40 mouse cellular contexts compared by ENCODE assay signal in the genomic region with DNA sequence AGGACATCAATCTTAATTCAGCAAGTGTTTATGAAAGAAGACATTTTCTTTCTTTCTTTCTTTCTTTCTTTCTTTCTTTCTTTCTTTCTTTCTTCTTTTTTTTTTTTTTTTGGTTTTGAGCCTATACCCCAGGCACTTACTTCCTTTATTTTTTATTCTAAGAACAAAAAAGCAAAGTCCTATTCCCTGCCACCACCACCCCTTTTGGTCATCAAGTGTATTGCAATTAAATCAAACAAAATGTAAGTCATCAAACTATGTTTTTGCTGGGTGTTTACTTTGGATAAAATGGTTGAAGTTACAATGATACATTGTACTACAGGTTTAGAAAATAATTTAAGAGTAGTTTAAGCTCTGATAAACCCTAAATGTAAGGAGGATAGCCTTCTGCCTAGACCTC. TPM values are rescaled to one million over a fixed set of nuclear protein-coding genes. Genes with fewer than 3 reads are reported as not detected.
DNase-seq lines count a peak whose midpoint lies in the region; ATAC-seq and TF ChIP-seq lines count a peak whose summit lies in the region.
"Had no signal": no experiment of that assay in that cellular context is flagged by ENCODE, and none has a peak within 500 bp of the region (broad histone marks: within the 10 kb centered on the region; RNA-seq: fewer than 3 reads in every experiment).

No protein-coding gene starts in this region.

- H3K4me3 ChIP-seq in heart, adult 2 months: no peak overlapping the region
- no peak overlapping the region for H3K4me3 ChIP-seq in layer of hippocampus, adult 2 months
- H3K4me3 ChIP-seq in lung, postnatal 0 days (ENCODE audit: low read depth, low read length): no peak overlapping the region
- H3K4me3 ChIP-seq in neural tube, embryonic 15.5 days (replicated peaks): no peak overlapping the region
- H3K4me3 ChIP-seq: embryonic facial prominence, embryonic 10.5 days; embryonic facial prominence, embryonic 15.5 days; forebrain, embryonic 13.5 days; heart, embryonic 13.5 days; hindbrain, embryonic 13.5 days; limb, embryonic 15.5 days; midbrain, embryonic 15.5 days; myocyte; neural tube, embryonic 12.5 days had no signal

- no peak for TF ChIP-seq EP300 in heart, adult 2 months (IDR thresholded peaks at IDR 0.05; ENCODE audit: insufficient read depth, low read depth, low read length)
- no peak for TF ChIP-seq EP300 in lung, postnatal 0 days (IDR thresholded peaks at IDR 0.05)

- no peaks in the 10 kb centered on the region; the same call in 1 of the 2 replicates for H3K36me3 ChIP-seq in heart, adult 2 months (ENCODE audit: control insufficient read depth, insufficient read depth, low read length)
- peaks cover 40% of the 10 kb centered on the region for H3K36me3 ChIP-seq in lung, postnatal 0 days (ENCODE audit: insufficient read depth, low read length)
- peaks cover 77% of the 10 kb centered on the region for H3K36me3 ChIP-seq in neural tube, embryonic 15.5 days

- H3K9me3 ChIP-seq in lung, postnatal 0 days (ENCODE audit: low read length): no peaks in the 10 kb centered on the region
- no peaks in the 10 kb centered on the region for H3K9me3 ChIP-seq in neural tube, embryonic 15.5 days (replicated peaks)
- H3K9me3 ChIP-seq: embryonic facial prominence, embryonic 10.5 days; embryonic facial prominence, embryonic 15.5 days; forebrain, embryonic 13.5 days; heart, embryonic 13.5 days; hindbrain, embryonic 13.5 days; limb, embryonic 15.5 days; midbrain, embryonic 15.5 days; neural tube, embryonic 12.5 days had no signal

- TF ChIP-seq POLR2A in heart, adult 2 months (IDR thresholded peaks at IDR 0.05; ENCODE audit: insufficient read depth, low read depth, low read length): no peak

- no peak for ATAC-seq in lung, postnatal 0 days
- 0 out of 2 replicates have a peak, but pooled peaks have one; percentile 39 for ATAC-seq in common myeloid progenitor, adult 5-6 weeks (replicated peaks; ENCODE audit: low read depth, poor library complexity, severe bottlenecking)
- no peak for ATAC-seq in neural tube, embryonic 15.5 days (ENCODE audit: low FRiP score)
- ATAC-seq: activated CD4-positive, CD25-positive, alpha-beta regulatory T cell, adult 4 months; CD4-positive, CD25-positive, alpha-beta regulatory T cell, adult 4 months; forebrain, embryonic 13.5 days; inflammation-experienced regulatory T-cells, adult 6 months; midbrain, embryonic 15.5 days had no signal

- H3K79me2 ChIP-seq in heart, adult 2 months (replicated peaks; ENCODE audit: control insufficient read depth, insufficient read depth, low read length): no peaks in the 10 kb centered on the region

- no peak for DNase-seq in heart, adult 2 months
- DNase-seq in heart, postnatal 36 days: no peak
- DNase-seq in layer of hippocampus, adult 2 months (ENCODE audit: low spot score in 2 of 2): no peak
- DNase-seq in layer of hippocampus, adult 11-12 months (ENCODE audit: low spot score): no peak
- no peak for DNase-seq in lung, postnatal 0 days (ENCODE audit: low spot score)
- DNase-seq in lung, postnatal 36 days: no peak
- DNase-seq: adrenal gland, adult 2 months; adrenal gland, postnatal 36 days; cerebellum, adult 18-20 months; cerebellum, postnatal 14 days; gastrocnemius, postnatal 25 days; heart, postnatal 10 days; kidney, adult 8-10 months; kidney, postnatal 10 days had no signal

- TF ChIP-seq CTCF in heart, adult 2 months (IDR thresholded peaks at IDR 0.05): peak; percentile 31
- peak; percentile 57 for TF ChIP-seq CTCF in layer of hippocampus, adult 2 months (conservative IDR thresholded peaks at IDR 0.05)
- peak; percentile 22 for TF ChIP-seq CTCF in lung, postnatal 0 days (IDR thresholded peaks at IDR 0.05)

- H3K9ac ChIP-seq in heart, adult 2 months (ENCODE audit: low read depth, low read length): no peak overlapping the region
- no peak overlapping the region for H3K9ac ChIP-seq in lung, postnatal 0 days (replicated peaks; ENCODE audit: low read depth)
- H3K9ac ChIP-seq in neural tube, embryonic 15.5 days (replicated peaks): no peak overlapping the region
- H3K9ac ChIP-seq: embryonic facial prominence, embryonic 15.5 days; forebrain, embryonic 13.5 days; heart, embryonic 13.5 days; hindbrain, embryonic 13.5 days; limb, embryonic 15.5 days; midbrain, embryonic 15.5 days; neural tube, embryonic 12.5 days had no signal

- no peaks in the 10 kb centered on the region for H3K27me3 ChIP-seq in heart, adult 2 months (ENCODE audit: control insufficient read depth, insufficient read depth, low read length)
- no peaks in the 10 kb centered on the region for H3K27me3 ChIP-seq in lung, postnatal 0 days (replicated peaks; ENCODE audit: insufficient read depth, low read length)
- H3K27me3 ChIP-seq in neural tube, embryonic 15.5 days (replicated peaks): no peaks in the 10 kb centered on the region
- H3K27me3 ChIP-seq: embryonic facial prominence, embryonic 15.5 days; forebrain, embryonic 13.5 days; heart, embryonic 13.5 days; hindbrain, embryonic 13.5 days; limb, embryonic 15.5 days; midbrain, embryonic 15.5 days; neural tube, embryonic 12.5 days had no signal

- H3K4me2 ChIP-seq in lung, postnatal 0 days (replicated peaks; ENCODE audit: low read depth, low read length): no peak overlapping the region
- H3K4me2 ChIP-seq in neural tube, embryonic 15.5 days: no peak overlapping the region
- H3K4me2 ChIP-seq: embryonic facial prominence, embryonic 15.5 days; forebrain, embryonic 13.5 days; heart, embryonic 13.5 days; hindbrain, embryonic 13.5 days; limb, embryonic 15.5 days; midbrain, embryonic 15.5 days; neural tube, embryonic 12.5 days had no signal

- intact Hi-C loops in heart, adult 2 months (cut with DNase I): no loop called here
- intact Hi-C loops in heart, postnatal 36 days (cut with DNase I): no loop called here

- no peak overlapping the region for H3K27ac ChIP-seq in heart, adult 2 months
- H3K27ac ChIP-seq in layer of hippocampus, adult 2 months: no peak overlapping the region
- no peak overlapping the region for H3K27ac ChIP-seq in lung, postnatal 0 days (ENCODE audit: low read length)
- no peak overlapping the region for H3K27ac ChIP-seq in neural tube, embryonic 15.5 days (replicated peaks)
- H3K27ac ChIP-seq: embryonic facial prominence, embryonic 10.5 days; embryonic facial prominence, embryonic 15.5 days; forebrain, embryonic 13.5 days; heart, embryonic 13.5 days; hindbrain, embryonic 13.5 days; limb, embryonic 15.5 days; macrophage; midbrain, embryonic 15.5 days; neural tube, embryonic 12.5 days had no signal

- no peaks in the 10 kb centered on the region for H3K4me1 ChIP-seq in heart, adult 2 months (ENCODE audit: control insufficient read depth, insufficient read depth, low read length)
- H3K4me1 ChIP-seq in lung, postnatal 0 days (ENCODE audit: insufficient read depth, low read depth, low read length): no peaks in the 10 kb centered on the region
- no peaks in the 10 kb centered on the region for H3K4me1 ChIP-seq in neural tube, embryonic 15.5 days
- H3K4me1 ChIP-seq: embryonic facial prominence, embryonic 10.5 days; embryonic facial prominence, embryonic 15.5 days; forebrain, embryonic 13.5 days; heart, embryonic 13.5 days; hindbrain, embryonic 13.5 days; limb, embryonic 15.5 days; midbrain, embryonic 15.5 days; neural tube, embryonic 12.5 days had no signal

RNA-seq across cellular contexts. Expression of a gene that starts 19.7 kb away (rescaled TPM):
- total RNA-seq in heart, adult 2 months (2021): not detected
- not detected in 2 replicates for polyA plus RNA-seq in heart, adult 2 months (2012; rRNA removed)
- total RNA-seq in heart, postnatal 36 days (2021): not detected
- not detected for total RNA-seq in layer of hippocampus, adult 2 months (2021)
- not detected in 2 replicates for polyA plus RNA-seq in lung, postnatal 0 days (2015; fragmentation: Nextera tagmentation; extraction: Ambion mirVana)
- total RNA-seq in common myeloid progenitor, adult 5-6 weeks (2017): not detected in 2 replicates
- polyA plus RNA-seq in neural tube, embryonic 15.5 days (2015; fragmentation: Nextera tagmentation; extraction: Ambion mirVana): not detected in 2 replicates
- total RNA-seq: adrenal gland, adult 2 months; adrenal gland, postnatal 36 days; gastrocnemius, postnatal 25 days; heart, adult 8-10 months; heart, postnatal 10 days; layer of hippocampus, postnatal 10 days; left cerebral cortex, adult 18-20 months; left cerebral cortex, postnatal 36 days had no signal
- polyA plus RNA-seq: adrenal gland, adult 2 months; brain, embryonic 14.5 days; CD4-positive, CD25-positive, alpha-beta regulatory T cell, adult 4 months; embryonic facial prominence, embryonic 10.5 days; forebrain, embryonic 13.5 days; heart, embryonic 13.5 days; hindbrain, embryonic 13.5 days; inflammation-experienced regulatory T-cells, adult 6 months; large intestine, adult 2 months; liver, embryonic 16.5 days; macrophage; midbrain, embryonic 15.5 days; small intestine, adult 2 months; stomach, embryonic 14.5 days had no signal

RNA-seq across cellular contexts. Expression of a gene that starts 23.5 kb away (rescaled TPM):
- total RNA-seq in heart, adult 2 months (2021): 10 to 100 TPM; 36.9 to 37.9 TPM
- 7.1 and 17.1 TPM in 2 replicates for polyA plus RNA-seq in heart, adult 2 months (2012; rRNA removed)
- 10 to 100 TPM; 39.5 to 42.0 TPM for total RNA-seq in heart, postnatal 36 days (2021)
- total RNA-seq in layer of hippocampus, adult 2 months (2021): 10 to 100 TPM; 39.8 to 45.0 TPM
- polyA plus RNA-seq in lung, postnatal 0 days (2015; fragmentation: Nextera tagmentation; extraction: Ambion mirVana): 39.5 and 39.8 TPM in 2 replicates
- 164 and 207 TPM in 2 replicates for total RNA-seq in common myeloid progenitor, adult 5-6 weeks (2017)
- polyA plus RNA-seq in neural tube, embryonic 15.5 days (2015; fragmentation: Nextera tagmentation; extraction: Ambion mirVana): 60.0 and 67.8 TPM in 2 replicates

RNA-seq across cellular contexts. Expression of a gene that starts 24.3 kb away (rescaled TPM):
- not detected for total RNA-seq in heart, adult 2 months (2021)
- polyA plus RNA-seq in heart, adult 2 months (2012; rRNA removed): not detected in 2 replicates
- not detected for total RNA-seq in heart, postnatal 36 days (2021)
- not detected for total RNA-seq in layer of hippocampus, adult 2 months (2021)
- not detected in 2 replicates for polyA plus RNA-seq in lung, postnatal 0 days (2015; fragmentation: Nextera tagmentation; extraction: Ambion mirVana)
- total RNA-seq in common myeloid progenitor, adult 5-6 weeks (2017): not detected in 2 replicates
- not detected in 2 replicates for polyA plus RNA-seq in neural tube, embryonic 15.5 days (2015; fragmentation: Nextera tagmentation; extraction: Ambion mirVana)
- total RNA-seq: adrenal gland, adult 2 months; adrenal gland, postnatal 36 days; gastrocnemius, postnatal 25 days; heart, adult 8-10 months; heart, postnatal 10 days; layer of hippocampus, postnatal 10 days; left cerebral cortex, adult 18-20 months; megakaryocyte-erythroid progenitor cell, adult 5-6 weeks had no signal
- polyA plus RNA-seq: activated CD4-positive, CD25-positive, alpha-beta regulatory T cell, adult 4 months; adrenal gland, adult 2 months; brain, embryonic 14.5 days; CD4-positive, CD25-positive, alpha-beta regulatory T cell, adult 4 months; embryonic facial prominence, embryonic 10.5 days; forebrain, embryonic 13.5 days; heart, embryonic 13.5 days; hindbrain, embryonic 13.5 days; inflammation-experienced regulatory T-cells, adult 6 months; large intestine, adult 2 months; limb, embryonic 15.5 days; liver, embryonic 16.5 days; lung, embryonic 16.5 days; macrophage; midbrain, embryonic 15.5 days; neural tube, embryonic 12.5 days; small intestine, adult 2 months; stomach, embryonic 14.5 days had no signal
